In genomic region chr17:51321868-51322267, GRCm38 (mm10) we compare ENCODE assay signal across 16 mouse cellular contexts.
"Had no signal": no experiment of that assay in that cellular context is flagged by ENCODE, and none has a peak within 500 bp of the region (broad histone marks: within the 10 kb centered on the region; RNA-seq: fewer than 3 reads in every experiment).

No protein-coding gene starts in this region.

- ATAC-seq: liver, postnatal 0 days had no signal

- H3K4me2 ChIP-seq: limb, embryonic 12.5 days; liver, embryonic 13.5 days; lung, embryonic 15.5 days; midbrain, embryonic 11.5 days; midbrain, embryonic 15.5 days; neural tube, embryonic 13.5 days had no signal

- H3K9me3 ChIP-seq: kidney, embryonic 15.5 days; limb, embryonic 12.5 days; liver, embryonic 13.5 days; lung, embryonic 15.5 days; midbrain, embryonic 15.5 days; neural tube, embryonic 13.5 days had no signal

- DNase-seq: kidney, postnatal 25 days; liver; liver, embryonic 13.5 days; liver, postnatal 0 days; lung, postnatal 14 days; right cerebral cortex, postnatal 14 days; thymus, postnatal 4 days had no signal

- H3K36me3 ChIP-seq: kidney, embryonic 15.5 days; limb, embryonic 12.5 days; liver, embryonic 13.5 days; lung, embryonic 15.5 days; midbrain, embryonic 15.5 days; neural tube, embryonic 13.5 days had no signal

- H3K9ac ChIP-seq: kidney, embryonic 15.5 days; limb, embryonic 12.5 days; liver, embryonic 13.5 days; liver, postnatal 0 days; lung, embryonic 15.5 days; midbrain, embryonic 15.5 days; neural tube, embryonic 13.5 days had no signal

- H3K27ac ChIP-seq: kidney, embryonic 15.5 days; limb, embryonic 12.5 days; liver, embryonic 13.5 days; lung, embryonic 15.5 days; macrophage; midbrain, embryonic 15.5 days; neural tube, embryonic 13.5 days; stomach, postnatal 0 days had no signal

- H3K27me3 ChIP-seq: kidney, embryonic 15.5 days; limb, embryonic 12.5 days; liver, embryonic 13.5 days; lung, embryonic 15.5 days; megakaryocyte, embryonic 14.5 days; midbrain, embryonic 15.5 days; neural tube, embryonic 13.5 days had no signal

- H3K4me1 ChIP-seq: kidney, embryonic 15.5 days; liver, embryonic 13.5 days; lung, embryonic 15.5 days; megakaryocyte, embryonic 14.5 days; midbrain, embryonic 15.5 days had no signal

- H3K4me3 ChIP-seq: kidney, embryonic 15.5 days; limb, embryonic 12.5 days; liver, embryonic 13.5 days; lung, embryonic 15.5 days; megakaryocyte, embryonic 14.5 days; midbrain, embryonic 15.5 days; neural tube, embryonic 13.5 days had no signal
